Mouse (Mus musculus): Measurements from ENCODE around the gene Arhgef17. TPM values are rescaled to one million over a fixed set of nuclear protein-coding genes. Genes with fewer than 3 reads are reported as not detected.

The Arhgef17 gene
- total RNA-seq, 1 experiment, result 23.2 TPM

DNA sequence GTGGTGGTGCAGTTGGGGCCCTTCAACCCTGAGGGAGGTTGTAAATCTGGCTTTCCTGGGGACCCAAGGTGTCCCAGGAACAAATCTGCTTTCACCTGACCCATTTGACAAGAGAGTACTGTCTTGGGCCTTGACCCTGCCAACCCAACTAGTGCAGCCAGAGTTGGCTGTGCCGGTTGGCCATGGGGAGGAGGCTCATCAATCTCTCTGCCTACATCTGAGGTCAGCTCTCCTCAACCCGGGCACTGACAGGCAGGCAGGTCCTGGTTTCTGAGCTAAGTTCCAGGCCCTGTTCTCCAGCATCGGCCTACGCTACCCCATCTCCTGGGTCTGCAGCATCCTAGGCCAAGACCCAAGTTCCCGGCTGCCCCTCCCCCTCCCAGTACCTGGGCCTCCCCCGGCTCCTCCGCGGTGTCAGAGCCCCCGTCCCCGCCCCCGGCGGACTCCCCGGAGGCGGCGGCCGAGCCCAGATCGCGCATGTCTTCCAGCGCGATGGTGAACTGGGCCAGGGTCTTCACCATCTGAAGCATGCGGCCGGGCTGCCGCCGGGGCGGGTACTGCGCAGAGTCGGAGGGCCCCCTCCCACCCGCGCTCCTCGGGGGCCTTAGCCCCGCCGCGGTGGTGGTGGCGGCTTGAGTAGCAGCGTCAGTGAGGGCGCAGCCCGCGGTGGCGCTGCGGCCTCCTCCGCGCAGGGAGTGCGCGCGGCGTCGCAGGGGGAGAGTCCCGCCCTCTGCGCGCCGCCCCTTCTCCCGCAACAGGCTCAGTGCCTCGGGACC, 37.7 kb downstream of the Arhgef17 start:
- Histone ChIP-seq H3K4me3 (ENCODE audit: insufficient read depth in 1 of 2, low read depth in 1 of 2, low read length in 2 of 2, poor library complexity in 1 of 2, severe bottlenecking in 1 of 2) (peak overlapping the region; percentile 69 to 86), H3K36me3 (ENCODE audit: control insufficient read depth, insufficient read depth, low read length, poor library complexity, severe bottlenecking) (peaks cover 5% of the 10 kb centered on the region; the same call in 1 of the 2 replicates), H3K9me3 (ENCODE audit: control insufficient read depth, insufficient read depth, low read depth, low read length) (no peaks in the 10 kb centered on the region), H3K27ac (ENCODE audit: insufficient read depth, low read depth, low read length, poor library complexity, severe bottlenecking) (no peak overlapping the region), H3K9ac (ENCODE audit: insufficient read depth, low read depth, low read length, poor library complexity, severe bottlenecking) (peak overlapping the region; percentile 84), H3K4me1 (ENCODE audit: control insufficient read depth in 2 of 2, insufficient read depth in 2 of 2, low read length in 2 of 2, poor library complexity in 1 of 2) (peaks cover 0 to 17% of the 10 kb centered on the region in 2 experiments; a peak in 2 of 4 replicates)
- TF ChIP-seq HCFC1 (IDR thresholded peaks at IDR 0.05; ENCODE audit: borderline replicate concordance, insufficient read depth, low read length) (no peak), ZC3H11A (IDR thresholded peaks at IDR 0.05; ENCODE audit: borderline replicate concordance, low read depth, low read length) (no peak), ZNF384 (IDR thresholded peaks at IDR 0.05; ENCODE audit: low read depth, low read length) (no peak), MAFK (IDR thresholded peaks at IDR 0.05; ENCODE audit: insufficient read depth, low read depth, low read length) (no peak), CHD2 (IDR thresholded peaks at IDR 0.05; ENCODE audit: low read depth, low read length) (no peak)
- DNase-seq (ENCODE audit: low read depth, low spot score), result no peak
- in situ Hi-C loops (cut with MboI; ENCODE audit: low sequenced_read_pairs in 2 of 2, unreplicated experiment in 2 of 2), result no loop called here

DNA sequence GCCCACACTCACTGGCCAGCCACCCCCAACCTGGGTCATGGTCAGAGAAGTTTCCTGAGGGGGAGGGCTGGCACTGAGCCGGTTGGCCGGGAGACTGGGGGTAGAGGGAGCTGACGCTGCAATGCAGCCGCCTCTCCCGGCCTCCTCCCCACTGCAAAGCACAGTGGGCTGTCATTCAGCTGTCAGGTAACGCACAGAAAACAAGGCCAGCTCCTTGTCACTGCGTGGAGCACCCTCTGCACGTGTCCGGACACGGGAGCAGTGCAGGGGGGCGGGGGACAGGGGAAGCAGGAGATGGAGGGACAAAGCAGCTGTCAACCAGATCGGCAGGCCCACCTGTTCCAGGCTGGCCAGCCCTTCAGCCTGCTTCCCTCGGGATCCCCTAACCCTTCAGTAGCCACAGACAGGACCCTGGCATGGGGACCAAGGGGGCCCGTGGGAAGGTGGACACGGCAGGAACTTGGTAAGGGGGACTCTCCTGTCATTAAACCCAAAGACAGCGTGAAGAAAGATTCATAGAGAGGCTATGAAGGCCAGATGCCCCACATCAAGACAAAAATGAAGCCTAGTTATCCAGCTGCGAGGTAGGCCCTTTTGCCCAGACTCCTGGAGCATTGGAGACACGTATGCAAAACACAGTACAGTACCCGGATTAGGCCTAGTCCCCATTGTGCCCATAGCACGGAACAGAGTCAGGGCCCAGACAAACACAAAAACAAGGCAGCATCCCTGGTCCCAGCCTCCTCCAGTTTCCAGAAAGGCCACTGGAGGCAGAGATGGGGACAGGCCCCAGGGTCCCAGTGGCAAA, 38.5 kb downstream of the Arhgef17 start:
- TF ChIP-seq HCFC1 (IDR thresholded peaks at IDR 0.05; ENCODE audit: borderline replicate concordance, insufficient read depth, low read length), result no peak
- H3K9ac ChIP-seq (ENCODE audit: insufficient read depth, low read depth, low read length, poor library complexity, severe bottlenecking), result no peak overlapping the region
- H3K4me3 ChIP-seq (ENCODE audit: insufficient read depth in 1 of 2, low read depth in 1 of 2, low read length in 2 of 2, poor library complexity in 1 of 2, severe bottlenecking in 1 of 2), result no peak overlapping the region
- no peak for DNase-seq (ENCODE audit: low read depth, low spot score)
- H3K4me1 ChIP-seq (ENCODE audit: control insufficient read depth in 2 of 2, insufficient read depth in 2 of 2, low read length in 2 of 2, poor library complexity in 1 of 2), result peaks cover 0 to 17% of the 10 kb centered on the region in 2 experiments; a peak in 2 of 4 replicates
- H3K9me3 ChIP-seq (ENCODE audit: control insufficient read depth, insufficient read depth, low read depth, low read length), result no peaks in the 10 kb centered on the region
- H3K36me3 ChIP-seq (ENCODE audit: control insufficient read depth, insufficient read depth, low read length, poor library complexity, severe bottlenecking), result peaks cover 5% of the 10 kb centered on the region; the same call in 1 of the 2 replicates
- no peak overlapping the region for H3K27ac ChIP-seq (ENCODE audit: insufficient read depth, low read depth, low read length, poor library complexity, severe bottlenecking)
- in situ Hi-C loops (cut with MboI; ENCODE audit: low sequenced_read_pairs in 2 of 2, unreplicated experiment in 2 of 2), result no loop called here

DNA sequence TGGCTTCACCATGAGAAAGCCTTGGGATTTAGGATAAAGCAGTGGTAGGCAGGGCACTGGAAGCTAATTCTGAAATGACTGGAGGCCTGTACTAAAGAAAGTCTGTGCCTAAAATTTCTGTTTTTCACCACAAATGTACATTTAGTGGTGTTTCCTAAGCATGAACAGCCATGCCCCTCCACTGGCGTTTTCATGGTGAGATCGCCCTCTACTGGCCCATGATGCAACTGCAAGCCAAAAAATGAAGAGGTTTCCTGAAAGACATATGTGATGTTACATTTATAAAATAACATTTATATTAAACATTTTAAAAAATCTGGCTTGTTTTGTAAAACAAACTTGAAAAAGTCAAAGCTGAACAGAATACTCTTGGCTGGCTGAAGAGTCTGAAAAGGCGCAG, 45.4 kb downstream of the Arhgef17 start:
- Histone ChIP-seq H3K9me3 (ENCODE audit: control insufficient read depth, insufficient read depth, low read depth, low read length) (no peaks in the 10 kb centered on the region), H3K4me3 (ENCODE audit: insufficient read depth in 1 of 2, low read depth in 1 of 2, low read length in 2 of 2, poor library complexity in 1 of 2, severe bottlenecking in 1 of 2) (no peak overlapping the region), H3K36me3 (ENCODE audit: control insufficient read depth, insufficient read depth, low read length, poor library complexity, severe bottlenecking) (peaks cover 22% of the 10 kb centered on the region; the same call in 1 of the 2 replicates), H3K9ac (ENCODE audit: insufficient read depth, low read depth, low read length, poor library complexity, severe bottlenecking) (no peak overlapping the region), H3K27ac (ENCODE audit: insufficient read depth, low read depth, low read length, poor library complexity, severe bottlenecking) (no peak overlapping the region), H3K4me1 (ENCODE audit: control insufficient read depth in 2 of 2, insufficient read depth in 2 of 2, low read length in 2 of 2, poor library complexity in 1 of 2) (peaks cover 0 to 7% of the 10 kb centered on the region in 2 experiments; a peak in 2 of 4 replicates)
- DNase-seq (ENCODE audit: low read depth, low spot score), result no peak
- peak; percentile 44; the same call in 1 of the 2 replicates for TF ChIP-seq ZC3H11A (IDR thresholded peaks at IDR 0.05; ENCODE audit: borderline replicate concordance, low read depth, low read length)
- TF ChIP-seq CHD2 (IDR thresholded peaks at IDR 0.05; ENCODE audit: low read depth, low read length), result no peak
- no peak for TF ChIP-seq MAFK (IDR thresholded peaks at IDR 0.05; ENCODE audit: insufficient read depth, low read depth, low read length)
- TF ChIP-seq HCFC1 (IDR thresholded peaks at IDR 0.05; ENCODE audit: borderline replicate concordance, insufficient read depth, low read length), result no peak
- in situ Hi-C loops (cut with MboI; ENCODE audit: low sequenced_read_pairs in 2 of 2, unreplicated experiment in 2 of 2), result no loop called here

DNA sequence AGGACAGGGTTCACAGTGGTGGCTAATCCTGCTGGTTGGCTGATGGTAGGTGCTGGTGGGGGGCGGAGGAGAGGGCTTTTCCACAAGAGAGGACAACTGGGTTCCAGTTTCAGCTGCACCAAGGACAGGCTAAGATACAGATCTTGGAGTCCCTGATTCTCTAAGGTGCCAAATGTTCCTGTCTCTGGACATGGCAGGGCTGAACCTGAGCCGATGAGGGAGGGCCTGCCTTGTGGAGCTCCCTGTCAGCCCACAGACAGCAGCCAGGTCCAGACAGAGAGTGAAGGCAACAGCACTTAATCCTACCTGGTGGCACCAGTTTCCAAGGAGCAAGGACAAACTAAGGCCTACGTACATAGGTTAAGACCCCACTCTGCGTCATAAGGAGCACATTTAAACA, 47.4 kb downstream of the Arhgef17 start:
- H3K36me3 ChIP-seq (ENCODE audit: control insufficient read depth, insufficient read depth, low read length, poor library complexity, severe bottlenecking), result peaks cover 19% of the 10 kb centered on the region; the same call in 1 of the 2 replicates
- DNase-seq (ENCODE audit: low read depth, low spot score), result no peak
- no peaks in the 10 kb centered on the region for H3K9me3 ChIP-seq (ENCODE audit: control insufficient read depth, insufficient read depth, low read depth, low read length)
- H3K27ac ChIP-seq (ENCODE audit: insufficient read depth, low read depth, low read length, poor library complexity, severe bottlenecking), result no peak overlapping the region
- no peak overlapping the region for H3K9ac ChIP-seq (ENCODE audit: insufficient read depth, low read depth, low read length, poor library complexity, severe bottlenecking)
- in situ Hi-C loops (cut with MboI; ENCODE audit: low sequenced_read_pairs in 2 of 2, unreplicated experiment in 2 of 2), result no loop called here
- H3K4me3 ChIP-seq (ENCODE audit: insufficient read depth in 1 of 2, low read depth in 1 of 2, low read length in 2 of 2, poor library complexity in 1 of 2, severe bottlenecking in 1 of 2), result no peak overlapping the region
- H3K4me1 ChIP-seq (ENCODE audit: control insufficient read depth in 2 of 2, insufficient read depth in 2 of 2, low read length in 2 of 2, poor library complexity in 1 of 2), result peaks cover 0 to 4% of the 10 kb centered on the region in 2 experiments; a peak in 1 of 4 replicates
- no peak for TF ChIP-seq ZC3H11A (IDR thresholded peaks at IDR 0.05; ENCODE audit: borderline replicate concordance, low read depth, low read length)
